Mouse (Mus musculus): Measurements from ENCODE around the gene Aar2. TPM values are rescaled to one million over a fixed set of nuclear protein-coding genes. Genes with fewer than 3 reads are reported as not detected.

The Aar2 gene
- polyA plus RNA-seq (2014; fragmentation: Illumina TruSeq; extraction: RNeasy Lipid Tissue Mini Kit (QIAGEN cat#74804); ENCODE audit: low read depth, low replicate concordance), result 18.2 TPM

GRCm38 (mm10) chr2:156547123-156547891, at the start of gene Aar2:
Gene Aar2, plus strand, starts transcription at chr2:156547584.

GRCm38 (mm10) chr2:156613541-156614257, 66.3 kb downstream of the Aar2 start, which contains the start of gene Dlgap4:
Gene Dlgap4, plus strand, starts transcription at chr2:156613705.

Other genes starting within 250 kb of the Aar2 start
- 1.4 TPM for gene Cnbd2, start 235.3 kb upstream of the Aar2 start, polyA plus RNA-seq (2014; fragmentation: Illumina TruSeq; extraction: RNeasy Lipid Tissue Mini Kit (QIAGEN cat#74804); ENCODE audit: low read depth, low replicate concordance)
- 22.2 TPM for gene Scand1, start 234.9 kb upstream of the Aar2 start, polyA plus RNA-seq (2014; fragmentation: Illumina TruSeq; extraction: RNeasy Lipid Tissue Mini Kit (QIAGEN cat#74804); ENCODE audit: low read depth, low replicate concordance)
- gene Epb41l1, start 126.7 kb upstream of the Aar2 start, polyA plus RNA-seq (2014; fragmentation: Illumina TruSeq; extraction: RNeasy Lipid Tissue Mini Kit (QIAGEN cat#74804); ENCODE audit: low read depth, low replicate concordance), result 8.9 TPM
- gene Dlgap4, start 66.1 kb downstream of the Aar2 start, polyA plus RNA-seq (2014; fragmentation: Illumina TruSeq; extraction: RNeasy Lipid Tissue Mini Kit (QIAGEN cat#74804); ENCODE audit: low read depth, low replicate concordance), result 36.5 TPM
- 165 TPM for gene Myl9, start 227.8 kb downstream of the Aar2 start, polyA plus RNA-seq (2014; fragmentation: Illumina TruSeq; extraction: RNeasy Lipid Tissue Mini Kit (QIAGEN cat#74804); ENCODE audit: low read depth, low replicate concordance)